Mouse (Mus musculus) Patski (cell line): ENCODE data around the gene Cep55. TPM values are rescaled to one million over a fixed set of nuclear protein-coding genes. Genes with fewer than 3 reads are reported as not detected.

ENCODE experiments used
- ATAC-seq: fragments of 100-300 bp; one replicate; pipeline ENCODE4 v1.8.0; 2021
- CTCF ChIA-PET: fragments of 350-600 bp; sonication (Branson Sonifier 250); formaldehyde crosslinking; loops from one replicate; lab custom pipeline; 2022; ENCODE audit warnings: inconsistent platforms; lab: Charles Lee
- POLR2A ChIA-PET: fragments of 350-600 bp; sonication (Branson Sonifier 250); formaldehyde crosslinking; loops from one replicate; lab custom pipeline; 2022; ENCODE audit warnings: antibody characterized with exemption, inconsistent platforms; lab: Charles Lee
- DNase-seq: peaks from one replicate; pipeline ENCODE4 v3.0.0-alpha.2; 2011; ENCODE audit warnings: low read depth, low spot score
- H3K27me3 ChIP-seq: fragments of 371-371 bp; one replicate; pipeline ENCODE4 v1.5.1; 2021
- CTCF ChIP-seq: fragments of 100-300 bp; IDR thresholded peaks from one replicate; pipeline ENCODE4 v1.5.1; 2021
- in situ Hi-C: fragments of 300-500 bp; cut with MboI; formaldehyde crosslinking; loops from 3 replicates; pipeline ENCODE4 v1.11.1; 2018; ENCODE audit warnings: low pct_unique_long_range_greater_than_20kb, mixed read lengths
- polyA plus RNA-seq: library from polyadenylated mRNA; unstranded; gene quantifications from one replicate; pipeline ENCODE4 v1.2.3, GENCODE M21; 2021

Cep55 gene
- polyA plus RNA-seq, 1 experiment from 2014 or later, result 24.5 TPM

DNA sequence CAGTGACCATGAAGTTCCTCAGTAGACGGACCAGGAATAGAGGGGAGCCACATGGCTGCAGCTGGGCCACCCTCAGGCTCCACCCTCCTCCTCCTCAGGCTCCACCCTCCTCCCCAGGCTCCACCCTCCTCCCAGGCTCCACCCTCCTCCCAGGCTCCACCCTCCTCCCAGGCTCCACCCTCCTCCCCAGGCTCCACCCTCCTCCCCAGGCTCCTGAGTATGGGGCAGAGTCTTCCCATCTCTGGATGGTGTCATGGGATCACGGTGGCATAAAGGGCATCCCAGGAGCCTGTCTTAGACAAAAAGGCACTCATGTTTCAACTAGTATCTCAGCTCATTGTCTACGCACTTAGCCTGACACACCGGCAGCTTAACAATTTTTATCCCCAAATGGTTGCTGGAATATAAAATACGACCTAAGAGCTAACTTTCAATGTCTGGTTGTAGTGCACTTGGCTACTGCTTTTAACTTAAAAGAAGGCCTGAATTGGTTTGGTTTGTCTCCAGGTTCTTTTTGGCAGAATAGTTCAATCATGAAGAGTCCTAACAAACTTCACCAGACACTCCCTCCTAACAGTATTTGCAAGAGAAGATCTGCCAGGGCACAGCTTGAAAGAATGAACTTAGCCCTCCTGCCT lies 65.4 kb downstream of the Cep55 start:
- no peak for ATAC-seq
- TF ChIP-seq CTCF, result no peak
- in situ Hi-C loops, result no loop called here
- peaks cover 66% of the 10 kb centered on the region for H3K27me3 ChIP-seq
- ChIA-PET CTCF (interaction anchor here (1.4 kb wide), 1 partner anchor 10 kb away, joined by 3 read pairs; no protein-coding TSS in a partner anchor), POLR2A (interaction anchor here (0.7 kb wide), 1 partner anchor 10 kb away, joined by 3 read pairs; no protein-coding TSS in a partner anchor)
- no peak for DNase-seq

DNA sequence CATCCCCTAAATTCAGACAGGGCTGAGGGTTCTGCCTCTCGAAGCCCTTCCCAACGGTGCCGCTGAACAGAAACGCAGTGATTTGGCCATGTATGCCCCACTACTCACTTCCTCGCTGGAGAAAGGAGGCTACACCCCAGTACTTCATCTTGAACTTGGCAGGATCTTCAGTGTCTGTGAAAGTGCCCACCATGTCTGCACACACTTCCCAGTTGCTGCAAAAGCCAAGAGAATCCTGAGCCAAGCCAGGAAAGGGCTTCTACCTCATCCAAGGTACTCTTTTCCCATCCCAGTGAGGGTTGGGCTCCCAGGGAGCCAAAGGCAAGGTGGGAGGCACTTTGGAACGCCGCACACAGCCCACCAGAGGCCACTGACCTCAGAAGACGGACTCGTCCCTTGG lies 69.1 kb downstream of the Cep55 start:
- TF ChIP-seq CTCF, result no peak
- ChIA-PET POLR2A (no interaction called here), CTCF (no interaction called here)
- ATAC-seq (no peak), DNase-seq (no peak)
- in situ Hi-C loops, result no loop called here
- peaks cover 75% of the 10 kb centered on the region for H3K27me3 ChIP-seq

Other genes starting within 250 kb of the Cep55 start
- gene Myof, start 11.4 kb upstream of the Cep55 start, polyA plus RNA-seq, result 467 TPM
- not detected for gene Ffar4, start 42.1 kb downstream of the Cep55 start, polyA plus RNA-seq
- gene Rbp4, start 70.3 kb downstream of the Cep55 start, polyA plus RNA-seq, result 2.1 TPM
- gene Pde6c, start 77.8 kb downstream of the Cep55 start, polyA plus RNA-seq, result not detected
- gene Fra10ac1, start 169.1 kb downstream of the Cep55 start, polyA plus RNA-seq, result 20.4 TPM
- gene Lgi1, start 209.5 kb downstream of the Cep55 start, polyA plus RNA-seq, result 0.04 TPM